Mouse (Mus musculus) megakaryocyte, embryonic 14.5 days (primary cell): ENCODE results near the gene Rnf6.

Experiments used
- FLI1 ChIP-seq: IDR thresholded peaks from 2 replicates; pipeline ENCODE4 v1.6.1; 2012; ENCODE audit warnings: low read length, inconsistent platforms, mixed read lengths
- GATA1 ChIP-seq: IDR thresholded peaks from 3 replicates; pipeline ENCODE4 v1.6.1; 2012; ENCODE audit warnings: mixed read lengths, low read length, inconsistent platforms, borderline replicate concordance

GRCm38 (mm10) chr5:146188144-146188543, 33.2 kb downstream of the Rnf6 start:
- TF ChIP-seq GATA1 (no peak), FLI1 (no peak)
